Mouse (Mus musculus) liver, adult 2 months (tissue): ENCODE measurements around the gene Man2a2. TPM values are rescaled to one million over a fixed set of nuclear protein-coding genes. Genes with fewer than 3 reads are reported as not detected.
A peak's percentile ranks its signal among the peaks of the same experiment; 100 is the strongest.

Experiments
- DNase-seq: peaks from one replicate; pipeline ENCODE4 v3.0.0-alpha.2; 2011; ENCODE audit warnings: low read depth, low spot score; ENCODE audit errors: extremely low read depth
- H3K27ac ChIP-seq: fragments of 200-500 bp; replicated peaks from 2 replicates; pipeline ENCODE4 v1.5.1; 2012; ENCODE audit warnings: low read depth, mild to moderate bottlenecking, control low read depth, inconsistent platforms, low read length; ENCODE audit not compliant: insufficient read depth
- H3K27me3 ChIP-seq: fragments of 200-500 bp; 2 replicates; pipeline ENCODE4 v1.6.1; 2012; ENCODE audit warnings: mild to moderate bottlenecking, moderate library complexity, low read length, inconsistent platforms; ENCODE audit not compliant: control insufficient read depth, insufficient read depth
- H3K36me3 ChIP-seq: fragments of 200-500 bp; 2 replicates; pipeline ENCODE4 v1.6.1; 2012; ENCODE audit warnings: low read length, inconsistent platforms; ENCODE audit not compliant: control insufficient read depth, insufficient read depth
- H3K4me1 ChIP-seq: fragments of 200-500 bp; 2 replicates; pipeline ENCODE4 v1.6.1; 2011; ENCODE audit warnings: low read length; ENCODE audit not compliant: control insufficient read depth, insufficient read depth
- H3K4me3 ChIP-seq: fragments of 200-500 bp; 2 replicates; pipeline ENCODE4 v1.5.1; 2011; ENCODE audit warnings: low read depth, mild to moderate bottlenecking, control low read depth, low read length, moderate library complexity; ENCODE audit not compliant: insufficient read depth
- H3K79me2 ChIP-seq: fragments of 200-500 bp; 2 replicates; pipeline ENCODE4 v1.6.1; 2012; ENCODE audit warnings: inconsistent platforms, mild to moderate bottlenecking, low read length, moderate library complexity; ENCODE audit not compliant: control insufficient read depth, insufficient read depth
- H3K9ac ChIP-seq: fragments of 200-500 bp; 2 replicates; pipeline ENCODE4 v1.6.1; 2012; ENCODE audit warnings: low read depth, mild to moderate bottlenecking, control low read depth, inconsistent platforms, low read length
- CTCF ChIP-seq: fragments of 200-500 bp; IDR thresholded peaks from 2 replicates; pipeline ENCODE4 v1.5.1; 2011; ENCODE audit warnings: low read depth, low read length, control low read depth
- POLR2A ChIP-seq: fragments of 200-500 bp; IDR thresholded peaks from 2 replicates; pipeline ENCODE4 v1.6.1; 2011; ENCODE audit warnings: low read length, control low read depth; ENCODE audit not compliant: insufficient read depth; ENCODE audit errors: extremely low read depth
- WGBS: fragments of 180-500 bp; shearing (Covaris S2); methylation state at CpG from one replicate; pipeline ENCODE4 v1.1.7; 2018; 5-methylcytosine and 5-hydroxymethylcytosine counted together
- polyA plus RNA-seq: library from polyadenylated mRNA; depleted of rRNA; stranded (reverse); fragments of >200 nt; gene quantifications from 2 replicates; pipeline ENCODE4 v1.2.3, GENCODE M21; 2012
- total RNA-seq: library from RNA; depleted of rRNA; stranded (reverse); fragments of >200 nt; gene quantifications from 2 replicates; pipeline ENCODE4 v1.2.3, GENCODE M21; 2014

The Man2a2 gene
- total and polyA plus RNA-seq, 2 experiments: 9.3 to 45.6 TPM

DNA sequence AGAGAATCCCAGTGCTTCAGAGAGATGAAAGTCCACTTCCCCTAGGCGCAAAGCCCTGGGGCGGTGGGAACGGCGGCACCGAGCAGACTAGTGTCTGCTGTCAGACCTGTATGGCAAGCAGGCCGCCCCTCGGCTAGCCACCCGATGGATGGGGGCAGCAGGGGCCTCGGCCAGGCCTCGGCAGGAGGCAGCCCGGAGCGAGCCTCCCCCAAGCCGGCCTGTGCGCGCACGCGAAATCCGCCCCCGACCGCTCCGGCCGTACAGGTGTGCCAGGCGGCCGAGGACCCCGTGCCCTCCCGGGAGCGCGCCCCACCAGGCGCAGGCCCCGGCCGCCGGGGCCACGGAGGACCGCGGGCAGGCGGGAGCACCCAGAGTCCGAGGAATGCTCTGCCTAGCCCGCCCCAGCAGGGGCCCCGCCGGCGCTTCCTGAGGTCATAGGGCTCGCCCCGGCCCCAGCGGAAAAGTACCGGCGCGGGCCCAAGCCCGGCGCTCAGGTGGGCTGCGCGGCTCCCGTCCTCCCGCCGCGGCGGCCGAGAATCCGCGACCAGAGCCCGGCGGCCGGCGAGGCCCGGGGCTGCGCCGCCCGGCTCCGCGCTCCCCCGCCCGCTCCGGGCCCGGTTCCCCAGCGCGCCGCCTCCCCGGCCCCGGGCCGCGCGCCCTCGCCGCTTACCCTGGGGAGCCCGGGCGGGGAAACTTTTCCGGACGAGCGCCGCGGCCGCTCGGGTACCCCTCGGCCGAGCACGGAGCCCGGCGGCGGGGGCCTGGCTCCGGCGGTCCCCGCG lies 30.9 kb upstream of the Man2a2 start:
- no peak for TF ChIP-seq CTCF
- TF ChIP-seq POLR2A: peak; percentile 94
- H3K36me3 ChIP-seq: peaks cover 12% of the 10 kb centered on the region
- H3K27me3 ChIP-seq: no peaks in the 10 kb centered on the region
- H3K4me1 ChIP-seq: peaks cover 16% of the 10 kb centered on the region
- WGBS: 2% methylated on average over 89 of the region's 102 CpGs
- peak overlapping the region; percentile 98 for H3K9ac ChIP-seq
- H3K4me3 ChIP-seq: peak overlapping the region; percentile 84
- H3K79me2 ChIP-seq: peaks cover 24% of the 10 kb centered on the region
- no peak for DNase-seq
- peak overlapping the region; percentile 98 for H3K27ac ChIP-seq

DNA sequence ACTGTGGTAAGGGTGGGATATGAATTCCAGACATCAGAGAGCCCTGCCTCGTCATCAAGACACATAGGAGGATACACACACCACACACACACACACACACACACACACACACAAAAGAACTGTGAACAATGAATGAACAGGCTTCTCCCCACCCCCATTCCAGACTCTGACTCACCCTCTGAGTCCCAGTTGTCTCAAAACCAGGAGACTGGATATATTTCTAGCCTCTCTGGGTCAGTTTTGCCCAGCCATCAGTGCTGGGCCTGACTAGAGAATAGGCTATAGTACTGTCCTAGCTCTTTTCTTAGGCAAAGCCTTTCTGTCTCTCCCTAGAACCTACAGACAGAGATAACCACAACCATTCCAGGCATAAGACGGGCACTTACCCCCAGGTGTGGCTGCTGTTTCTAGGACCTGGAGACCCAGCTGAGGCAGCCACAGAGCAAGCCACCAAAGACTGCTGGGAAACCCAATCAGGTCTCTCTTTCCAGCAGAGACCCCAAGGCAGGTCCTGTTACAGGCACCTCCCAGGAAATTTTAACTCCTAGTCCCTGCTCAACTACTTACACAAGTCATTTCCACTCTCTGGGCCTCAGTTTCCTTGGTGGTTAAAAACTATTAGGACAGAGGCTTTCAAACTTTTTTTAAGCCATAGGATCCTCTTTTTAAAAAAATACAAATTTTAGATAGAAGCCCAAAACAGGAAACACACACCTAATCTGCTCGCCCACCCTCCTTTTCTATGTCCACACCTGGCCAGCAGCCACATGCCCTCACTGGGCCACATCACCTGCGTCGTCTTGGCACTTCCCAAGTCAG lies 30.1 kb upstream of the Man2a2 start:
- H3K36me3 ChIP-seq: peaks cover 17% of the 10 kb centered on the region
- H3K27ac ChIP-seq: peak overlapping the region; percentile 98
- TF ChIP-seq CTCF: no peak
- TF ChIP-seq POLR2A: no peak
- WGBS: 6% methylated on average over 5 of the region's 5 CpGs
- H3K4me1 ChIP-seq: peaks cover 16% of the 10 kb centered on the region
- peaks cover 24% of the 10 kb centered on the region for H3K79me2 ChIP-seq
- peak overlapping the region; percentile 98 for H3K9ac ChIP-seq
- peak; percentile 86 for DNase-seq
- no peaks in the 10 kb centered on the region for H3K27me3 ChIP-seq
- H3K4me3 ChIP-seq: peak overlapping the region; percentile 84

DNA sequence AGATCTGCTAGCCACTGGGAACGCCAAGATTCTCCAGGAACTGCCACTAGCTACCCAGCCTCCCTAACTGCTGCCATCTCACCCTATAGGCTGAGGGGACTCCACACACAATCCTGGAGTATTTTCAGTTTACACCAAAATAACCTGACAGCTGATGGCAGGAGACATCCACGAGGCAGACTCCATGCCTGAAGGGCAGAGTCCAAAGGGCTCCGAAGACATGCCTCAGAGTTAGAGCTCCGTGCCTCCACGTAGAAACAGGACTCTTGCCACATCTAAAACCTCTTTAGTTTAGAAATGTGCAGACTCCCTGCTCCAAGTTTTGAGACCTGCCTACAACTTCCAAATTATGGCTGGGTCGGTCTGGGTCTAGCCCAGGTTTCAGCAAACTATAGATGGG lies 29.4 kb upstream of the Man2a2 start:
- Histone ChIP-seq H3K9ac (peak overlapping the region; percentile 98), H3K27me3 (no peaks in the 10 kb centered on the region), H3K4me1 (peaks cover 16% of the 10 kb centered on the region), H3K4me3 (peak overlapping the region; percentile 84), H3K27ac (peak overlapping the region; percentile 98), H3K79me2 (peaks cover 27% of the 10 kb centered on the region), H3K36me3 (peaks cover 23% of the 10 kb centered on the region)
- peak; percentile 86 for DNase-seq
- WGBS: 20% methylated on average over 6 of the region's 6 CpGs
- TF ChIP-seq POLR2A (no peak), CTCF (0 out of 2 replicates have a peak, but pooled peaks have one; percentile 5)

DNA sequence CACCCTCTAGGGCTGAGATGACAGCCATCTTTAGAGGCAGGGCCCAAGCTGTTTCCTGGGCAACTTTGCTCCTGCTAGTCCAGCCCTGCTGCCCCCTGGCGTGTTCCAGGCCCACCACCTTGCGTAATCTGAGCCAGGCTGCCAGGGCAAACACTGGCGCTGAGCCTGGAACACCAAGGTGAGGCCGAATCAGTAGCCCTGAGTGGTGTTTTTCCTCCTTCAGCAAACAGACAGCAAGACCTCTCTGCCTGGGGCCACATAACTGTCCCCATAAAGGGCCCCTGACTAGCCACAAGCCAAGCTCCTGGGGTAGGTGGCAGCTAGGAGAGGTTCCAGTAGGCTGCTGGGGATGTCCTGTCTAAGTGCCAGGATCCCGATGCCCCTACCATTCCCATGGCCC lies 28.9 kb upstream of the Man2a2 start:
- peak; percentile 97 for DNase-seq

DNA sequence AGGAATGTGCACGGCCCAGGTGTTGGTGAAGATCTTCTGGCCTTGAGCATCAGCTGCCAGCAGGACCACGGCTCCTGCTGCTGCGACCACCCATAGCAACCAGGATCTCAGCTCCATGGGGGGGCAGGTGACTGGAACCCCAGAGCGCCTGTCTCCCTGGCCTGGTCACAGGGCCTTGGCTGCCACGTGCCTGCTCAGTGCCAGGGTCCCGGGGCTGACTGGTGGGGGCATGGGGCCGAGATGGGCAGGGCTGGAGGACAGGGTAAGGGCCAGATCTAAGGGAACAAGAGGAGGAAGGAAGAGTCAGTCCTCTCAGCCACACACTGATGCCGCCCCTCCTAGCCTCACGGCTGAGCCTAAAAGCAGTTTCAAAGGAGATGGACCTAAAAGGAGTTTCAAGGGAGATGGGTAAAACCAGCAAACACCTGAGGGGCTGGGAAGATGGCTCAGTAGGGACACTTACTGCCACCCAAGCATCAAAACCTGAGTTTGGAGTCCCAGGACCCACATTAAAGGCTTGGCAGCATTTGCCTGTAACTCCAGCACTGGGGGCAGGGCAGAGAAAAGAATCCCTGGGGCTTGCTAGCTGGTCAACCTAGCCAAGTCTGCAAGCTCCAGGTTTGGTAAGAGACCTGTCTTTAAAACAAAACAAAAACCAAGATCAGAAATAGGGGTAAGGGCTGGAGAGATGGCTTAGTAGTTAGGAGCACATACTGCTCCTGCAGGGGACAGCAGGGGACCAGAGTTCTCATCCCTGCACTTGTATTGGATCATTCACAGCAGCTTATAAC lies 27.7 kb upstream of the Man2a2 start:
- DNase-seq: no peak
- WGBS: 60% methylated on average over 9 of the region's 9 CpGs
- Histone ChIP-seq H3K4me1 (peaks cover 16% of the 10 kb centered on the region), H3K4me3 (no peak overlapping the region), H3K79me2 (peaks cover 27% of the 10 kb centered on the region), H3K27me3 (no peaks in the 10 kb centered on the region), H3K27ac (peak overlapping the region; percentile 46), H3K9ac (peak overlapping the region; percentile 64), H3K36me3 (peaks cover 36% of the 10 kb centered on the region)
- no peak for TF ChIP-seq POLR2A
- no peak for TF ChIP-seq CTCF

More for the DNA sequence above, 28.9 kb upstream of the Man2a2 start:
- Histone ChIP-seq H3K27ac (peak overlapping the region; percentile 98), H3K9ac (peak overlapping the region; percentile 98), H3K4me1 (peaks cover 16% of the 10 kb centered on the region), H3K4me3 (peak overlapping the region; percentile 84), H3K36me3 (peaks cover 27% of the 10 kb centered on the region), H3K27me3 (no peaks in the 10 kb centered on the region), H3K79me2 (peaks cover 27% of the 10 kb centered on the region)
- WGBS: 24% methylated on average over 5 of the region's 5 CpGs
- TF ChIP-seq CTCF: no peak; the same call in 1 of the 2 replicates
- peak; percentile 59; the same call in 1 of the 2 replicates for TF ChIP-seq POLR2A
